In the genomic region with DNA sequence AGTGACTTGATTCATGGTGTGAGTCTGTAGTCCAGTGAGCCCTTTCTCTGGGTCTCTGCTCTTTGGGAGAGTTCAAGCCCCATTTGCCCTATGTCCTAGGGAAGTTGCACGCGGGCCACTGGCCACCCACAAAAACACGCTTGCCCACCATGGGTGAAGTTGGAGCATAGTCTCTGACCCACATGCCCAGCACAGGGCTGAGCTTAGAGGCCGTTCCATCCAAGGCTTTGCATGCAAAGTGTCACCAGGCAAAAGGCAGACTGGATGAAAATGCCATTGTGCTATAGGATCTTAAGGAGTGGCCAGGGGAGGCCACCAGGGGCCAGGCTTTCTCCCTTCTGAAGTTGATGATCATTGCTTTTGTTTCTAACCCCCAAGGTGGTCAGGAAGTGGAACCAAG, we compare ENCODE assay signal across 11 mouse cellular contexts. TPM values are rescaled to one million over a fixed set of nuclear protein-coding genes. Genes with fewer than 3 reads are reported as not detected.
DNase-seq lines count a peak whose midpoint lies in the region; ATAC-seq and TF ChIP-seq lines count a peak whose summit lies in the region.
"Had no signal": no experiment of that assay in that cellular context is flagged by ENCODE, and none has a peak within 500 bp of the region (broad histone marks: within the 10 kb centered on the region; RNA-seq: fewer than 3 reads in every experiment).

No protein-coding gene starts in this region.

- intact Hi-C loops in left cerebral cortex, postnatal 25 days (cut with DNase I), result loop anchor here (2.0 to 10.0 kb wide), 2 partner anchors 17 to 439 kb away; no protein-coding TSS in a partner anchor

- H3K9me3 ChIP-seq in hindbrain, embryonic 13.5 days, result no peaks in the 10 kb centered on the region
- H3K9me3 ChIP-seq in hindbrain, embryonic 10.5 days, result no peaks in the 10 kb centered on the region
- no peaks in the 10 kb centered on the region for H3K9me3 ChIP-seq in liver, postnatal 0 days (ENCODE audit: low read length)
- no peaks in the 10 kb centered on the region for H3K9me3 ChIP-seq in liver, embryonic 11.5 days (ENCODE audit: control insufficient read depth, low read length)
- H3K9me3 ChIP-seq in neural tube, embryonic 15.5 days (replicated peaks), result no peaks in the 10 kb centered on the region
- H3K9me3 ChIP-seq: heart, embryonic 13.5 days had no signal

- peaks cover 63% of the 10 kb centered on the region for H3K4me1 ChIP-seq in hindbrain, embryonic 13.5 days (replicated peaks)
- H3K4me1 ChIP-seq in hindbrain, embryonic 10.5 days (replicated peaks), result peaks cover 23% of the 10 kb centered on the region
- H3K4me1 ChIP-seq in liver, postnatal 0 days (ENCODE audit: insufficient read depth), result peaks cover 9% of the 10 kb centered on the region
- H3K4me1 ChIP-seq in liver, embryonic 11.5 days (replicated peaks; ENCODE audit: control insufficient read depth, insufficient read depth, low read length), result no peaks in the 10 kb centered on the region
- peaks cover 58% of the 10 kb centered on the region for H3K4me1 ChIP-seq in neural tube, embryonic 15.5 days
- H3K4me1 ChIP-seq: heart, embryonic 13.5 days had no signal

- no peak for ATAC-seq in hindbrain, embryonic 13.5 days (ENCODE audit: low FRiP score)
- no peak for ATAC-seq in liver, postnatal 0 days
- ATAC-seq in liver, embryonic 11.5 days (replicated peaks; ENCODE audit: low FRiP score), result no peak
- no peak for ATAC-seq in neural tube, embryonic 15.5 days (ENCODE audit: low FRiP score)
- ATAC-seq: inflammation-experienced regulatory T-cells, adult 6 months had no signal

- no peak overlapping the region for H3K4me2 ChIP-seq in hindbrain, embryonic 13.5 days
- no peak overlapping the region for H3K4me2 ChIP-seq in liver, postnatal 0 days (ENCODE audit: low read depth, low read length)
- H3K4me2 ChIP-seq in liver, embryonic 11.5 days, result no peak overlapping the region
- H3K4me2 ChIP-seq in neural tube, embryonic 15.5 days, result no peak overlapping the region
- H3K4me2 ChIP-seq: heart, embryonic 13.5 days had no signal

- H3K36me3 ChIP-seq in hindbrain, embryonic 13.5 days, result peaks cover 87% of the 10 kb centered on the region
- H3K36me3 ChIP-seq in hindbrain, embryonic 10.5 days, result no peaks in the 10 kb centered on the region
- 0 out of 2 replicates have a peak, but pooled peaks cover 1% of the 10 kb centered on the region for H3K36me3 ChIP-seq in liver, postnatal 0 days (replicated peaks; ENCODE audit: insufficient read depth, low read length)
- H3K36me3 ChIP-seq in liver, embryonic 11.5 days (ENCODE audit: control insufficient read depth, insufficient read depth, low read length), result no peaks in the 10 kb centered on the region
- peaks cover 75% of the 10 kb centered on the region for H3K36me3 ChIP-seq in neural tube, embryonic 15.5 days

- no peaks in the 10 kb centered on the region for H3K27me3 ChIP-seq in hindbrain, embryonic 13.5 days
- H3K27me3 ChIP-seq in hindbrain, embryonic 10.5 days (ENCODE audit: insufficient read depth, poor library complexity, severe bottlenecking), result peaks cover 51% of the 10 kb centered on the region
- no peaks in the 10 kb centered on the region for H3K27me3 ChIP-seq in liver, postnatal 0 days (ENCODE audit: insufficient read depth, low read length)
- H3K27me3 ChIP-seq in liver, embryonic 11.5 days (replicated peaks; ENCODE audit: control insufficient read depth, insufficient read depth, low read length), result no peaks in the 10 kb centered on the region
- H3K27me3 ChIP-seq in neural tube, embryonic 15.5 days (replicated peaks), result no peaks in the 10 kb centered on the region
- H3K27me3 ChIP-seq: heart, embryonic 13.5 days had no signal

- H3K4me3 ChIP-seq in hindbrain, embryonic 13.5 days, result no peak overlapping the region
- no peak overlapping the region for H3K4me3 ChIP-seq in hindbrain, embryonic 10.5 days
- H3K4me3 ChIP-seq in liver, postnatal 0 days (ENCODE audit: low read depth, low read length), result no peak overlapping the region
- no peak overlapping the region for H3K4me3 ChIP-seq in liver, embryonic 11.5 days (ENCODE audit: low read depth, low read length)
- no peak overlapping the region for H3K4me3 ChIP-seq in neural tube, embryonic 15.5 days (replicated peaks)
- H3K4me3 ChIP-seq: heart, embryonic 13.5 days had no signal

- peak; percentile 36 for DNase-seq in cerebellum, adult 11-12 months
- no peak for DNase-seq in cerebellum, postnatal 10 days
- DNase-seq in hindbrain, embryonic 10.5 days (ENCODE audit: low spot score), result no peak
- DNase-seq in liver, postnatal 0 days, result no peak
- DNase-seq in liver, embryonic 11.5 days (ENCODE audit: low spot score), result no peak
- DNase-seq in left cerebral cortex, postnatal 25 days (ENCODE audit: low spot score in 2 of 2), result no peak

- 90% methylated on average over 4 of the region's 4 CpGs for WGBS in hindbrain, embryonic 13.5 days
- WGBS in hindbrain, embryonic 10.5 days, result 85% methylated on average over 4 of the region's 4 CpGs
- WGBS in liver, postnatal 0 days (ENCODE audit: insufficient replicate concordance), result 84% methylated on average over 4 of the region's 4 CpGs
- 86% methylated on average over 4 of the region's 4 CpGs for WGBS in liver, embryonic 11.5 days
- WGBS in neural tube, embryonic 15.5 days, result 94% methylated on average over 4 of the region's 4 CpGs

- TF ChIP-seq EP300 in liver, postnatal 0 days (IDR thresholded peaks at IDR 0.05; ENCODE audit: low read depth), result no peak

- H3K9ac ChIP-seq in hindbrain, embryonic 13.5 days, result no peak overlapping the region
- no peak overlapping the region for H3K9ac ChIP-seq in liver, postnatal 0 days (replicated peaks)
- no peak overlapping the region for H3K9ac ChIP-seq in liver, embryonic 11.5 days (ENCODE audit: low read depth, low read length)
- no peak overlapping the region for H3K9ac ChIP-seq in neural tube, embryonic 15.5 days (replicated peaks)
- H3K9ac ChIP-seq: heart, embryonic 13.5 days had no signal

- H3K27ac ChIP-seq in hindbrain, embryonic 13.5 days, result peak overlapping the region; percentile 80
- H3K27ac ChIP-seq in hindbrain, embryonic 10.5 days, result no peak overlapping the region
- no peak overlapping the region for H3K27ac ChIP-seq in liver, postnatal 0 days (ENCODE audit: low read depth)
- H3K27ac ChIP-seq in liver, embryonic 11.5 days (ENCODE audit: low read depth, low read length), result no peak overlapping the region
- H3K27ac ChIP-seq in neural tube, embryonic 15.5 days (replicated peaks), result peak overlapping the region; percentile 82
- H3K27ac ChIP-seq: heart, embryonic 13.5 days had no signal

- TF ChIP-seq CTCF in liver, postnatal 0 days (IDR thresholded peaks at IDR 0.05; ENCODE audit: low read depth), result peak; percentile 10; the same call in 1 of the 2 replicates

RNA-seq across cellular contexts. Expression of gene Ppara, which starts 30.9 kb away (rescaled TPM):
- polyA plus RNA-seq in hindbrain, embryonic 13.5 days (2015; fragmentation: Nextera tagmentation; extraction: Ambion mirVana), result 1.2 and 1.7 TPM in 2 replicates
- polyA plus RNA-seq in hindbrain, embryonic 10.5 days (2016; fragmentation: Nextera tagmentation; extraction: Ambion mirVana), result 0.24 and 0.62 TPM in 2 replicates
- polyA plus RNA-seq in liver, postnatal 0 days (2015; fragmentation: Nextera tagmentation; extraction: Ambion mirVana), result 169 and 185 TPM in 2 replicates
- polyA plus RNA-seq in liver, embryonic 11.5 days (2014; fragmentation: Nextera tagmentation; extraction: Ambion mirVana), result 2.5 and 3.4 TPM in 2 replicates
- 1.5 and 2.0 TPM in 2 replicates for polyA plus RNA-seq in neural tube, embryonic 15.5 days (2015; fragmentation: Nextera tagmentation; extraction: Ambion mirVana)
- 1 to 10 TPM; 3.3 to 4.2 TPM for total RNA-seq in left cerebral cortex, postnatal 25 days (2021)
- total RNA-seq: megakaryocyte-erythroid progenitor cell, adult 5-6 weeks had no signal
- polyA plus RNA-seq: inflammation-experienced regulatory T-cells, adult 6 months had no signal

Comparison
In these comparisons a context has a peak if more than half of its experiments do, and no peak if none do; other contexts are left out.
1. H3K27ac ChIP-seq: peak in hindbrain, embryonic 13.5 days (single experiment) and neural tube, embryonic 15.5 days (single experiment); none in hindbrain, embryonic 10.5 days (single experiment), liver, postnatal 0 days (single experiment) and liver, embryonic 11.5 days (single experiment).
2. RNA of gene Ppara, which starts 30.9 kb away (polyA plus RNA-seq): 169 to 185 TPM in liver, postnatal 0 days; 2.5 to 3.4 TPM in liver, embryonic 11.5 days, 1.2 to 1.7 TPM in hindbrain, embryonic 13.5 days, 1.5 to 2.0 TPM in neural tube, embryonic 15.5 days and 0.24 to 0.62 TPM in hindbrain, embryonic 10.5 days; every median in the first group is over 10 times any median in the second.